Mouse (Mus musculus) hindbrain, embryonic 16.5 days (tissue): Measurements from ENCODE around the gene Ppp3r2. TPM values are rescaled to one million over a fixed set of nuclear protein-coding genes. Genes with fewer than 3 reads are reported as not detected.

ENCODE experiments used
- ATAC-seq: fragments of 200-750 bp; cut with Nextera tagmentation; 2 replicates; pipeline ENCODE4 v1.8.0; 2017; ENCODE audit warnings: moderate TSS enrichment, moderate library complexity
- H3K27ac ChIP-seq: fragments of 300-500 bp; sonication (generic); 2 replicates; pipeline ENCODE4 v1.5.1; 2014; ENCODE audit warnings: low read depth, mild to moderate bottlenecking, control low read depth, low read length, moderate library complexity
- H3K27me3 ChIP-seq: fragments of 300-500 bp; sonication (generic); replicated peaks from 2 replicates; pipeline ENCODE4 v1.6.1; 2014; ENCODE audit warnings: low read length; ENCODE audit not compliant: control insufficient read depth, insufficient read depth
- H3K36me3 ChIP-seq: fragments of 300-500 bp; sonication (generic); 2 replicates; pipeline ENCODE4 v1.6.1; 2014; ENCODE audit warnings: mild to moderate bottlenecking, low read length, moderate library complexity, mixed read lengths; ENCODE audit not compliant: control insufficient read depth, insufficient read depth
- H3K4me1 ChIP-seq: fragments of 300-500 bp; sonication (generic); 2 replicates; pipeline ENCODE4 v1.6.1; 2014; ENCODE audit warnings: low read depth, low read length; ENCODE audit not compliant: control insufficient read depth, insufficient read depth
- H3K4me2 ChIP-seq: fragments of 300-500 bp; sonication (generic); 2 replicates; pipeline ENCODE4 v1.6.1; 2014; ENCODE audit warnings: mild to moderate bottlenecking, low read length, control low read depth, moderate library complexity
- H3K4me3 ChIP-seq: fragments of 300-500 bp; sonication (generic); 2 replicates; pipeline ENCODE4 v1.5.1; 2014; ENCODE audit warnings: mild to moderate bottlenecking, low read length, control low read depth, moderate library complexity
- H3K9ac ChIP-seq: fragments of 300-500 bp; sonication (generic); 2 replicates; pipeline ENCODE4 v1.6.1; 2014; ENCODE audit warnings: low read depth, mild to moderate bottlenecking, control low read depth, low read length, moderate library complexity
- H3K9me3 ChIP-seq: fragments of 300-500 bp; sonication (generic); 2 replicates; pipeline ENCODE4 v1.6.1; 2014; ENCODE audit warnings: mild to moderate bottlenecking, low read length, moderate library complexity; ENCODE audit not compliant: control insufficient read depth
- WGBS: fragments of 180-500 bp; shearing (Covaris S2); extraction: QIAGEN DNeasy Blood & Tissue Kit; methylation state at CpG from one replicate; pipeline ENCODE4 v1.1.7; 2014; 5-methylcytosine and 5-hydroxymethylcytosine counted together
- polyA plus RNA-seq: library from polyadenylated mRNA; unstranded; fragments of >200 nt; fragmentation: Nextera tagmentation; extraction: Ambion mirVana; gene quantifications from 2 replicates; pipeline ENCODE4 v1.2.1, GENCODE M21; 2015

Ppp3r2 gene
- 0.41 and 0.53 TPM in 2 replicates for polyA plus RNA-seq

GRCm38 (mm10) chr4:49681812-49682211, at the start of gene Ppp3r2:
Gene Ppp3r2, minus strand, starts transcription at chr4:49682024.
- Histone ChIP-seq H3K4me1 (no peaks in the 10 kb centered on the region), H3K4me3 (no peak within 1 kb of the TSS), H3K4me2 (no peak within 1 kb of the TSS), H3K27ac (no peak within 1 kb of the TSS), H3K9ac (no peak within 1 kb of the TSS), H3K36me3 (no peaks in the 10 kb centered on the region), H3K27me3 (no peaks in the 10 kb centered on the region), H3K9me3 (no peaks in the 10 kb centered on the region)
- no peak for ATAC-seq
- 92% methylated on average over 13 of the region's 13 CpGs for WGBS

GRCm38 (mm10) chr4:49729326-49729725, 47.5 kb upstream of the Ppp3r2 start:
- no peak overlapping the region for H3K27ac ChIP-seq
- H3K27me3 ChIP-seq = no peaks in the 10 kb centered on the region
- 56% methylated on average over 3 of the region's 3 CpGs for WGBS
- H3K36me3 ChIP-seq = no peaks in the 10 kb centered on the region
- ATAC-seq = no peak
- H3K4me3 ChIP-seq = no peak overlapping the region
- no peak overlapping the region for H3K9ac ChIP-seq
- H3K4me2 ChIP-seq = no peak overlapping the region
- H3K4me1 ChIP-seq = no peaks in the 10 kb centered on the region
- no peaks in the 10 kb centered on the region for H3K9me3 ChIP-seq

GRCm38 (mm10) chr4:49723908-49724307, 42.1 kb upstream of the Ppp3r2 start:
- Histone ChIP-seq H3K27me3 (no peaks in the 10 kb centered on the region), H3K4me3 (no peak overlapping the region), H3K9me3 (no peaks in the 10 kb centered on the region), H3K4me1 (no peaks in the 10 kb centered on the region), H3K36me3 (no peaks in the 10 kb centered on the region), H3K9ac (no peak overlapping the region), H3K27ac (no peak overlapping the region), H3K4me2 (no peak overlapping the region)
- ATAC-seq = no peak
- 96% methylated on average over 2 of the region's 2 CpGs for WGBS

GRCm38 (mm10) chr4:49691405-49692194, 9.8 kb upstream of the Ppp3r2 start:
- no peak overlapping the region for H3K4me2 ChIP-seq
- H3K4me1 ChIP-seq = peaks cover 4% of the 10 kb centered on the region
- H3K36me3 ChIP-seq = no peaks in the 10 kb centered on the region
- no peak for ATAC-seq
- no peaks in the 10 kb centered on the region for H3K9me3 ChIP-seq
- no peak overlapping the region for H3K27ac ChIP-seq
- H3K4me3 ChIP-seq = no peak overlapping the region
- H3K27me3 ChIP-seq = no peaks in the 10 kb centered on the region
- 55% methylated on average over 12 of the region's 12 CpGs for WGBS
- H3K9ac ChIP-seq = no peak overlapping the region

- ATAC-seq = peak; percentile 89
- WGBS = 15% methylated on average over 9 of the region's 9 CpGs
- Histone ChIP-seq H3K4me2 (no peak overlapping the region), H3K9ac (0 out of 2 replicates have a peak overlapping the region, but pooled peaks have one; percentile 26), H3K4me3 (no peak overlapping the region), H3K27ac (no peak overlapping the region), H3K9me3 (no peaks in the 10 kb centered on the region), H3K27me3 (no peaks in the 10 kb centered on the region), H3K4me1 (peaks cover 4% of the 10 kb centered on the region), H3K36me3 (no peaks in the 10 kb centered on the region)
Observed at GRCm38 (mm10) chr4:49688594-49689288, 6.9 kb upstream of the Ppp3r2 start.

- Histone ChIP-seq H3K4me3 (no peak overlapping the region), H3K9ac (no peak overlapping the region), H3K4me2 (no peak overlapping the region), H3K36me3 (no peaks in the 10 kb centered on the region), H3K27me3 (no peaks in the 10 kb centered on the region), H3K27ac (no peak overlapping the region), H3K9me3 (no peaks in the 10 kb centered on the region), H3K4me1 (no peaks in the 10 kb centered on the region)
- WGBS = 94% methylated on average over 11 of the region's 11 CpGs
- ATAC-seq = no peak
Observed at GRCm38 (mm10) chr4:49680171-49680875, 1.5 kb downstream of the Ppp3r2 start.

- Histone ChIP-seq H3K36me3 (no peaks in the 10 kb centered on the region), H3K4me1 (no peaks in the 10 kb centered on the region), H3K27ac (no peak overlapping the region), H3K9me3 (no peaks in the 10 kb centered on the region), H3K9ac (no peak overlapping the region), H3K4me3 (no peak overlapping the region), H3K27me3 (no peaks in the 10 kb centered on the region), H3K4me2 (no peak overlapping the region)
- 82% methylated on average over 7 of the region's 7 CpGs for WGBS
- ATAC-seq = no peak
Observed at GRCm38 (mm10) chr4:49676790-49677189, 5.0 kb downstream of the Ppp3r2 start.

- no peaks in the 10 kb centered on the region for H3K9me3 ChIP-seq
- H3K9ac ChIP-seq = no peak overlapping the region
- no peaks in the 10 kb centered on the region for H3K27me3 ChIP-seq
- WGBS = 91% methylated on average over 6 of the region's 6 CpGs
- no peak overlapping the region for H3K4me2 ChIP-seq
- H3K4me3 ChIP-seq = no peak overlapping the region
- ATAC-seq = no peak
- no peaks in the 10 kb centered on the region for H3K4me1 ChIP-seq
- H3K36me3 ChIP-seq = no peaks in the 10 kb centered on the region
- no peak overlapping the region for H3K27ac ChIP-seq
Observed at GRCm38 (mm10) chr4:49676071-49676470, 5.8 kb downstream of the Ppp3r2 start.

- ATAC-seq = no peak
- Histone ChIP-seq H3K27me3 (no peaks in the 10 kb centered on the region), H3K9me3 (no peaks in the 10 kb centered on the region), H3K4me2 (no peak overlapping the region), H3K9ac (no peak overlapping the region), H3K4me1 (no peaks in the 10 kb centered on the region), H3K4me3 (no peak overlapping the region), H3K27ac (no peak overlapping the region), H3K36me3 (peaks cover 13% of the 10 kb centered on the region)
- WGBS = 83% methylated on average over 5 of the region's 5 CpGs
Observed at GRCm38 (mm10) chr4:49664850-49665249, 17.0 kb downstream of the Ppp3r2 start.
